Mouse (Mus musculus) heart, adult 18-20 months (tissue): ENCODE results near the gene Slain2. TPM values are rescaled to one million over a fixed set of nuclear protein-coding genes. Genes with fewer than 3 reads are reported as not detected.

Experiments used
- DNase-seq, 2 experiments: peaks; one replicate each; pipeline ENCODE4 v3.0.0; 2021 to 2022; ENCODE audit warnings: mixed read lengths in 1 of 2
- long read RNA-seq, 2 experiments: library from polyadenylated mRNA; stranded (forward); transcript quantifications; one replicate each; pipeline ENCODE4 v2.0.0; 2021
- total RNA-seq, 2 experiments: library from RNA; stranded (reverse); gene quantifications; 2 replicates each; pipeline ENCODE4 v1.2.3; 2021

Slain2 gene
- total RNA-seq = 100 to 1,000 TPM; 138 to 147 TPM
- long read RNA-seq, experiment 1, full-length matches to known transcripts = 99 of 183 reads
- long read RNA-seq, experiment 1, partial matches to known transcripts = 81 of 183 reads
- long read RNA-seq, experiment 1, other reads (novel, unspliced or antisense) = 3 of 183 reads
- long read RNA-seq, experiment 2, full-length matches to known transcripts = 35 of 96 reads
- long read RNA-seq, experiment 2, partial matches to known transcripts = 4 of 96 reads
- long read RNA-seq, experiment 2, other reads (novel, unspliced or antisense) = 57 of 96 reads

- DNase-seq = peak; percentile 99
Measured at GRCm38 (mm10) chr5:72913648-72914557, at the start of gene Slain2. Slain2 (plus strand) TSS chr5:72914304.

- DNase-seq = no peak
Measured at GRCm38 (mm10) chr5:72864654-72865178, 49.4 kb upstream of the Slain2 start.

GRCm38 (mm10) chr5:72866260-72866905, 47.7 kb upstream of the Slain2 start:
- no peak for DNase-seq

- DNase-seq = no peak
Measured at GRCm38 (mm10) chr5:72867036-72867672, 47.0 kb upstream of the Slain2 start.

GRCm38 (mm10) chr5:72868091-72868875, 45.8 kb upstream of the Slain2 start, which contains the start of gene Tec:
Tec (minus strand) TSS chr5:72868483.
- DNase-seq = peak; percentile 94 to 95

- DNase-seq = no peak
Measured at GRCm38 (mm10) chr5:72869779-72870608, 44.1 kb upstream of the Slain2 start.

GRCm38 (mm10) chr5:72871114-72871513, 43.0 kb upstream of the Slain2 start:
- no peak for DNase-seq

GRCm38 (mm10) chr5:72879736-72880135, 34.4 kb upstream of the Slain2 start:
- no peak for DNase-seq

GRCm38 (mm10) chr5:72881748-72882411, 32.2 kb upstream of the Slain2 start:
- peak in 1 of 2 experiments; percentile 45 for DNase-seq

- peak in 1 of 2 experiments; percentile 72 for DNase-seq
Measured at GRCm38 (mm10) chr5:72882412-72882765, 31.7 kb upstream of the Slain2 start.

GRCm38 (mm10) chr5:72883706-72884105, 30.4 kb upstream of the Slain2 start:
- no peak for DNase-seq

GRCm38 (mm10) chr5:72886458-72887222, 27.5 kb upstream of the Slain2 start:
- no peak for DNase-seq

- DNase-seq = no peak
Measured at GRCm38 (mm10) chr5:72888260-72888659, 25.8 kb upstream of the Slain2 start.

GRCm38 (mm10) chr5:72891534-72891933, 22.6 kb upstream of the Slain2 start:
- DNase-seq = peak; percentile 66 to 77

GRCm38 (mm10) chr5:72893987-72894386, 20.1 kb upstream of the Slain2 start:
- no peak for DNase-seq

GRCm38 (mm10) chr5:72895261-72895660, 18.8 kb upstream of the Slain2 start:
- no peak for DNase-seq

GRCm38 (mm10) chr5:72896478-72897279, 17.4 kb upstream of the Slain2 start:
- DNase-seq = peak; percentile 67 to 82

GRCm38 (mm10) chr5:72897998-72898397, 16.1 kb upstream of the Slain2 start:
- no peak for DNase-seq
